Mouse (Mus musculus): ENCODE data around the gene Vax2.

- TF ChIP-seq CTCF (IDR thresholded peaks at IDR 0.05; ENCODE audit: low read depth) (no peak), EP300 (IDR thresholded peaks at IDR 0.05; ENCODE audit: low read depth) (no peak)
Observed at GRCm38 (mm10) chr6:83715461-83716196, 4.6 kb downstream of the Vax2 start.
